Comparison of ENCODE assay signal across 8 mouse cellular contexts in the genomic region with DNA sequence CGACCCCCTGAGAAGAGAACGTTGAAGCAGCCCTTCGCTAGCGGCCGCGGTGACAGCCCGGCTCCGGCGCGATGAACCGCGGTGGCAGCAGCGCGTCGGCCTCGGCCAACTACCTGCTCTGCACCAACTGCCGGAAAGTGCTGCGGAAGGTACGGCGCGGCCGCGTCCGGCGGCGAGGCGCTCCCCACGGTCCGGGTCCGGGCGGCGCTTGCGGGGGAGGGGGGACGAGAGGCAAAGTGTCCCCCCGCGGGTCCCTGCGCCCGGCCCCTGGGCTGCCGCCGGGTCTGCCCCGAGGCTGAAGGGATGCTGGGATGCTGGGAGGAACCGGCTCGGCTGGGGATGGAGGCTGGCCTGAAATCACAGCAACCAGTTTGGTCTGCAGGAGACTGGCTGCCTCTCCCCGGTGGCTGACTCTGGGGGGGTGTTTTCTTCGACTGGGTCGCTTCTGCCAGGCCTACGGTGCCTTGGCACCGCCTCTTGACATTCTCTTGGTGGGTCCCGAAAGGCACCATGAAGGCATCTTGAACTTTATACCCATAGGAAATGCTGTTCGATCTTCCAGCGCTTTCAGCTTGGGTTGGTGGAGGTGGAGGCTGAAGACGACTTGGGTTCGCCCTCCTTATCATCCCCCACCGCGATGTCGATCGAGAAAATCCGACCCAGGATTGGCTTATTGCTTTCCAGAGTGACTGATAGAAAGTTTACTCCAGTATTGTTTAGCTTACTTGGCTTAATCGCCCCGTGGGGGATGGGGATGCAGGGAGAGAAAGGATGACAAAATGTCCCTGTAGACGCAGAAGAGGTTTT. TPM values are rescaled to one million over a fixed set of nuclear protein-coding genes. Genes with fewer than 3 reads are reported as not detected.
A peak's percentile ranks its signal among the peaks of the same experiment; 100 is the strongest.
DNase-seq lines count a peak whose midpoint lies in the region; ATAC-seq and TF ChIP-seq lines count a peak whose summit lies in the region.

No protein-coding gene starts in this region.

- H3K4me3 ChIP-seq in lung, adult 2 months (replicated peaks; ENCODE audit: extremely low read depth, low read depth, low read length) = peak overlapping the region; percentile 76
- H3K4me3 ChIP-seq in midbrain, embryonic 13.5 days (replicated peaks) = peak overlapping the region; percentile 94
- H3K4me3 ChIP-seq in stomach, embryonic 16.5 days (replicated peaks; ENCODE audit: low read length) = peak overlapping the region; percentile 94

- intact Hi-C loops in left cerebral cortex, postnatal 25 days (cut with DNase I) = loop anchor here (2.0 to 10.0 kb wide), 5 partner anchors 102 to 382 kb away; a partner anchor contains a TSS

- H3K9ac ChIP-seq in midbrain, embryonic 13.5 days (replicated peaks) = peak overlapping the region; percentile 95
- peak overlapping the region; percentile 96 for H3K9ac ChIP-seq in stomach, embryonic 16.5 days (ENCODE audit: low read length)

- no peaks in the 10 kb centered on the region for H3K36me3 ChIP-seq in midbrain, embryonic 13.5 days
- no peaks in the 10 kb centered on the region for H3K36me3 ChIP-seq in stomach, embryonic 16.5 days (ENCODE audit: control insufficient read depth, insufficient read depth, low read length)

- WGBS in lung, adult 2 months = under 1% methylated on average over 60 of the region's 61 CpGs
- WGBS in midbrain, embryonic 13.5 days = 0% methylated on average over 58 of the region's 61 CpGs
- WGBS in stomach, embryonic 16.5 days = under 1% methylated on average over 60 of the region's 61 CpGs

- 0 out of 2 replicates have a peak, but pooled peaks cover 2% of the 10 kb centered on the region for H3K4me1 ChIP-seq in lung, adult 2 months (ENCODE audit: control insufficient read depth, insufficient read depth, low read length)
- H3K4me1 ChIP-seq in midbrain, embryonic 13.5 days (replicated peaks) = peaks cover 22% of the 10 kb centered on the region
- H3K4me1 ChIP-seq in stomach, embryonic 16.5 days (ENCODE audit: control insufficient read depth, insufficient read depth, low read length) = peaks cover 12% of the 10 kb centered on the region

- TF ChIP-seq CTCF in lung, adult 2 months (IDR thresholded peaks at IDR 0.05; ENCODE audit: insufficient read depth, low read length) = no peak

- no peak for DNase-seq in lung, adult 2 months
- no peak for DNase-seq in lung, postnatal 4 days
- peak; percentile 80 for DNase-seq in cerebellum, adult 11-12 months
- peak; percentile 51 to 69 for DNase-seq in frontal cortex, postnatal 10 days (ENCODE audit: low spot score in 2 of 2)
- peak; percentile 18 for DNase-seq in hindlimb bud, embryonic 11.5 days (ENCODE audit: extremely low spot score, low read depth, low spot score)
- DNase-seq in left cerebral cortex, postnatal 25 days (ENCODE audit: low spot score in 2 of 2) = peak; percentile 49 to 62

- no peaks in the 10 kb centered on the region for H3K9me3 ChIP-seq in midbrain, embryonic 13.5 days
- H3K9me3 ChIP-seq in stomach, embryonic 16.5 days (replicated peaks; ENCODE audit: control insufficient read depth, low read length) = no peaks in the 10 kb centered on the region

- no peak for TF ChIP-seq POLR2A in lung, adult 2 months (IDR thresholded peaks at IDR 0.05; ENCODE audit: borderline replicate concordance, extremely low read depth, low read depth, low read length)

- H3K4me2 ChIP-seq in midbrain, embryonic 13.5 days (replicated peaks) = peak overlapping the region; percentile 65
- peak overlapping the region; percentile 66 for H3K4me2 ChIP-seq in stomach, embryonic 16.5 days (ENCODE audit: low read depth, low read length)

- peak overlapping the region; percentile 97 for H3K27ac ChIP-seq in midbrain, embryonic 13.5 days
- peak overlapping the region; percentile 94 for H3K27ac ChIP-seq in stomach, embryonic 16.5 days (ENCODE audit: low read length)

- ATAC-seq in midbrain, embryonic 13.5 days = peak; percentile 77
- peak; percentile 29 for ATAC-seq in stomach, embryonic 16.5 days (ENCODE audit: insufficient read depth, low FRiP score)

- H3K27me3 ChIP-seq in midbrain, embryonic 13.5 days = no peaks in the 10 kb centered on the region
- no peaks in the 10 kb centered on the region for H3K27me3 ChIP-seq in stomach, embryonic 16.5 days (ENCODE audit: control insufficient read depth, insufficient read depth, low read length)

RNA-seq across cellular contexts. Expression of a gene that starts 1.8 kb away (rescaled TPM):
- 7.8 and 9.5 TPM in 2 replicates for polyA plus RNA-seq in lung, adult 2 months (2012; rRNA removed)
- total RNA-seq in left cerebral cortex, postnatal 25 days (2021) = 100 to 1,000 TPM; 106 to 116 TPM
- polyA plus RNA-seq in midbrain, embryonic 13.5 days (2015; fragmentation: Nextera tagmentation; extraction: Ambion mirVana) = 17.6 and 18.8 TPM in 2 replicates
- 10.6 and 12.0 TPM in 2 replicates for polyA plus RNA-seq in stomach, embryonic 16.5 days (2015; fragmentation: Nextera tagmentation; extraction: Ambion mirVana)

Comparison
In these comparisons a context has a peak if more than half of its experiments do, and no peak if none do; other contexts are left out.
1. DNase-seq: peak in cerebellum, adult 11-12 months (single experiment), frontal cortex, postnatal 10 days (2 of 2), hindlimb bud, embryonic 11.5 days (single experiment) and left cerebral cortex, postnatal 25 days (2 of 2); none in lung, adult 2 months (single experiment) and lung, postnatal 4 days (0 of 2).
2. Peak in every context shown above with its lines, with median percentiles within 50 percentile points of each other: H3K4me3 ChIP-seq.